Mouse (Mus musculus) embryonic facial prominence, embryonic 11.5 days (tissue): ENCODE data around the gene Abca7. TPM values are rescaled to one million over a fixed set of nuclear protein-coding genes. Genes with fewer than 3 reads are reported as not detected.

Experiments
- ATAC-seq: fragments of 200-750 bp; cut with Nextera tagmentation; replicated peaks from 2 replicates; pipeline ENCODE4 v1.8.0; 2017; ENCODE audit warnings: low read depth; ENCODE audit not compliant: insufficient number of reproducible peaks, low FRiP score, low TSS enrichment
- DNase-seq: peaks from one replicate; pipeline ENCODE4 v3.0.0-alpha.2; 2015; ENCODE audit warnings: low spot score
- H3K27ac ChIP-seq: fragments of 300-500 bp; sonication (generic); replicated peaks from 2 replicates; pipeline ENCODE4 v1.5.1; 2014; ENCODE audit warnings: mild to moderate bottlenecking, low read depth, low read length, control low read depth
- H3K27me3 ChIP-seq: fragments of 300-500 bp; sonication (generic); 2 replicates; pipeline ENCODE4 v1.6.1; 2014; ENCODE audit warnings: mild to moderate bottlenecking, low read length, moderate library complexity, mixed read lengths; ENCODE audit not compliant: control insufficient read depth, insufficient read depth
- H3K36me3 ChIP-seq: fragments of 300-500 bp; sonication (generic); replicated peaks from 2 replicates; pipeline ENCODE4 v1.6.1; 2014; ENCODE audit warnings: low read depth, mild to moderate bottlenecking, low read length, moderate library complexity, mixed read lengths; ENCODE audit not compliant: control insufficient read depth, insufficient read depth
- H3K4me1 ChIP-seq: fragments of 300-500 bp; sonication (generic); 2 replicates; pipeline ENCODE4 v1.6.1; 2014; ENCODE audit warnings: low read length, mixed read lengths; ENCODE audit not compliant: control insufficient read depth, insufficient read depth
- H3K4me2 ChIP-seq: fragments of 300-500 bp; sonication (generic); 2 replicates; pipeline ENCODE4 v1.6.1; 2014; ENCODE audit warnings: low read depth, mild to moderate bottlenecking, control low read depth, low read length, moderate library complexity
- H3K4me3 ChIP-seq: fragments of 300-500 bp; sonication (generic); 2 replicates; pipeline ENCODE4 v1.5.1; 2014; ENCODE audit warnings: low read depth, low read length, control low read depth
- H3K9ac ChIP-seq: fragments of 300-500 bp; sonication (generic); replicated peaks from 2 replicates; pipeline ENCODE4 v1.6.1; 2014; ENCODE audit warnings: mild to moderate bottlenecking, control low read depth, low read length
- H3K9me3 ChIP-seq: fragments of 300-500 bp; sonication (generic); replicated peaks from 2 replicates; pipeline ENCODE4 v1.6.1; 2016; ENCODE audit warnings: mild to moderate bottlenecking, low read length, inconsistent platforms, mixed read lengths; ENCODE audit not compliant: control insufficient read depth
- WGBS: fragments of 180-500 bp; shearing (Covaris S2); extraction: QIAGEN DNeasy Blood & Tissue Kit; methylation state at CpG from one replicate; pipeline ENCODE4 v1.1.7; 2014; 5-methylcytosine and 5-hydroxymethylcytosine counted together
- polyA plus RNA-seq: library from polyadenylated mRNA; unstranded; fragments of >200 nt; fragmentation: Nextera tagmentation; extraction: Ambion mirVana; gene quantifications from 2 replicates; pipeline ENCODE4 v1.2.1, GENCODE M21; 2014

Gene Abca7
- polyA plus RNA-seq, 1 experiment from 2014 or later: 0.98 TPM

DNA sequence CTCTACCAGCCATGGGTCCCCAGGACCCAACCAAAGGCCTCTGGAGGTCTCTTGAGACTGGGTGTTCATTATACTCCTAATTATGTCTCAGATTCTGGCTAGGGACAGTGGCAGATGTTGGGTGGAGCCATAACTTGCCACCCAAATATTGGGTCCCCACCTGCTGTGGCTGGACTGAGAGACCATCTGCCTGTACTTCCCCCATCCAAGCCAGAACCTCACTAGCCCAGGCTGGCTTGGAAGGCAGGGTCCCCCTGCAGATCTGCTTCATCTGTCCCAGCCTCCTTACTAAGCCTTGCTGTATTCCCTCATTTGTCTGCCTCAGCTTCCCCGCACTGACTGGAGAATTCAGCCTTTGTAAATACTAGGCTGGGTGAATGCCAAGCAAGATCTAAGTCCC is 28.1 kb upstream of the Abca7 start:
- Histone ChIP-seq H3K27me3 (peaks cover 2% of the 10 kb centered on the region; the same call in 1 of the 2 replicates), H3K4me1 (no peaks in the 10 kb centered on the region), H3K9ac (no peak overlapping the region), H3K4me2 (no peak overlapping the region), H3K9me3 (no peaks in the 10 kb centered on the region), H3K4me3 (no peak overlapping the region), H3K36me3 (peaks cover 7% of the 10 kb centered on the region), H3K27ac (no peak overlapping the region)
- no peak for DNase-seq
- ATAC-seq: no peak
- WGBS: 89% methylated on average over 1 of the region's 1 CpGs

DNA sequence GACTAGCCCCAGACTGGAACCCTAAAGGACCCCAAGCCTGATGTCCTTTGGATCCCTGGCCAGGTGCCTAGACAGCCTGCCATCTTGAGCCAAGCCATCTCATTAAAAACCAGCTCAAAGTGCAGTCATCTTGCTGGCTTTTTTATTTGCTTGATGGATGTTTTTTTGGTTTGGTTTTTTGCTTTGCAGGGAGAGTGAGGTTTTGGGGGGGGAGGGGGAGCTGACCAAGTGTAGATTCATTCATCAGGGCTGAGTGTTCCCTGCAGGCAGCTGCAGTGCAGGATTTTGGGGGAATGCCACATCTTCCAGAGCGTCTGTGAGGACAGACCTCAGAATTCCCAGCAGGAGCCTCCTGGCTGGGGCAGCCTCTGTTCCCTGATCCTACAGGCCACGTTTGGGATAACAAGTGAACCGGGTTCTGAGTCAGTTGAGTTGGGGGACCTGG is 27.1 kb upstream of the Abca7 start:
- H3K4me3 ChIP-seq: no peak overlapping the region
- ATAC-seq (no peak), DNase-seq (no peak)
- no peak overlapping the region for H3K4me2 ChIP-seq
- H3K27me3 ChIP-seq: peaks cover 2% of the 10 kb centered on the region; the same call in 1 of the 2 replicates
- 16% methylated on average over 3 of the region's 3 CpGs for WGBS
- no peaks in the 10 kb centered on the region for H3K9me3 ChIP-seq
- no peaks in the 10 kb centered on the region for H3K4me1 ChIP-seq
- H3K9ac ChIP-seq: no peak overlapping the region
- peaks cover 7% of the 10 kb centered on the region for H3K36me3 ChIP-seq
- no peak overlapping the region for H3K27ac ChIP-seq

DNA sequence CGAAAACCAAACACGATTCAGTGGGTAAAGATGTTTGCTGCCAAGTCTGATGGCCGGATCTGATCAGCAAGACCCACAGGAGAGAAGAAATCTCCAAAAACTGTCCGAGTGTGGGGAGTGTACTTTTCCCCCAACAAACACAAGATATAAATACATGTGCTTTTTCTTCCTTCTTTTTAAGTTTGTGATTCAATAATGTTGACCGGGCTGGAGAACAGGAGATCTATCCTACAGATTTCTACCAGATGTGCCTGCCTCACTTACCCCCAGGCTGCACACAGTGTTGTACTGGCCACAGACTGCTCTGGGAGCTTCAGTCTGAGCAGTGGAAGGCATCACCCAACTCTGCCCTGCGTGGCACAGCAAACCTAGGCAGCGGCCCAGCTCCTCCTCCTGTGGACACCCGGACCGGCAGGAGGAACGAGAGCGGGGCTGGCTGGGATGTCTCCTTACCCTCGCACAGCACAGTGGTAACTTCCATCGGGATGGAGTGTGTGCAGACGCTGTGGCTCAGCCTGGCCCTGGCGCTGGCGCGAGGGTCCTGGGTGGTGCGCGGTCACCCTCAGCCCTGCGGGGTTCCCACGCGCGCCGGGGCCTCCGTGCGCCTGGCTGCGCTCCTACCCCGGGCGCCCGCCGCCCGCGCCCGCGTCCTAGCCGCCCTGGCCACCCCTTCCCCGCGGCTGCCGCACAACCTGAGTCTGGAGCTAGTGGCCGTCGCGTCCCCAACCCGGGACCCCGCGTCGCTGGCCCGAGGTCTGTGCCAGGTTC is 25.7 kb upstream of the Abca7 start, which contains the start of gene Grin3b:
Gene Grin3b, plus strand, starts transcription at position 301 of the 768 bp plus-strand sequence.
- Histone ChIP-seq H3K27me3 (peaks cover 2% of the 10 kb centered on the region; the same call in 1 of the 2 replicates), H3K36me3 (peaks cover 7% of the 10 kb centered on the region), H3K4me1 (no peaks in the 10 kb centered on the region), H3K4me2 (peak within 1 kb of the TSS; percentile 89), H3K4me3 (peak within 1 kb of the TSS; percentile 46), H3K27ac (no peak within 1 kb of the TSS), H3K9me3 (no peaks in the 10 kb centered on the region), H3K9ac (peak within 1 kb of the TSS; percentile 61)
- no peak for ATAC-seq
- peak; percentile 52 for DNase-seq
- WGBS: 7% methylated on average over 44 of the region's 47 CpGs

DNA sequence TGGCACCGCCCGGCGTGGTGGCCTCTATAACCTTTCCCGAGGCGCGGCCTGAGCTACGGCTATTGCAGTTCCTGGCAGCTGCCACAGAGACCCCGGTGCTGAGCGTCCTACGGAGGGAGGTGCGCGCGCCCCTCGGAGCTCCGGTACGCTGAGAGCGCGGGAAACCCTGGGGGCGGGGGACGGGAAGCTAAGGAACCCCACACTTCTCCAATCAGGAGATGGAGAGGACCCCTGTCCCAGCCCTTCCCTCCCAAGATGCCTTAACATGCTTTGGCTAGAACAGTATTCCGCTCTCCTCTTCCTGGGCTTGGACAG is 25.2 kb upstream of the Abca7 start:
- Histone ChIP-seq H3K27me3 (peaks cover 2% of the 10 kb centered on the region; the same call in 1 of the 2 replicates), H3K9ac (peak overlapping the region; percentile 61), H3K27ac (no peak overlapping the region), H3K9me3 (no peaks in the 10 kb centered on the region), H3K4me2 (peak overlapping the region; percentile 89), H3K4me3 (peak overlapping the region; percentile 46), H3K4me1 (no peaks in the 10 kb centered on the region), H3K36me3 (peaks cover 7% of the 10 kb centered on the region)
- DNase-seq (peak; percentile 68), ATAC-seq (no peak)
- WGBS: 2% methylated on average over 21 of the region's 21 CpGs

DNA sequence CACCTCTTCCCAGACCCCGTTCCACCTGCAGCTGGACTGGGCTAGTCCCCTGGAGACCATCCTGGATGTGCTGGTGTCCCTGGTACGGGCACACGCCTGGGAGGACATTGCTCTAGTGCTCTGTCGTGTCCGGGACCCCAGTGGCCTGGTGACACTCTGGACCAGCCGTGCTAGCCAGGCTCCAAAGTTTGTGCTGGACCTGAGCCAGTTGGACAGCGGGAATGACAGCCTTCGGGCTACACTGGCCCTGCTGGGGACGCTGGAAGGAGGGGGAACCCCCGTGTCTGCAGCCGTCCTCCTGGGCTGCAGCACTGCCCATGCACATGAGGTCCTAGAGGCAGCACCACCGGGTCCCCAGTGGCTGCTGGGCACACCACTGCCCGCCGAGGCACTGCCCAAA is 23.5 kb upstream of the Abca7 start:
- WGBS: 62% methylated on average over 14 of the region's 14 CpGs
- Histone ChIP-seq H3K9ac (no peak overlapping the region), H3K27ac (no peak overlapping the region), H3K4me2 (no peak overlapping the region), H3K9me3 (no peaks in the 10 kb centered on the region), H3K36me3 (peaks cover 15% of the 10 kb centered on the region), H3K4me1 (no peaks in the 10 kb centered on the region), H3K4me3 (no peak overlapping the region), H3K27me3 (peaks cover 2% of the 10 kb centered on the region; the same call in 1 of the 2 replicates)
- 0 out of 2 replicates have a peak, but pooled peaks have one; percentile 15 for ATAC-seq
- DNase-seq: no peak

DNA sequence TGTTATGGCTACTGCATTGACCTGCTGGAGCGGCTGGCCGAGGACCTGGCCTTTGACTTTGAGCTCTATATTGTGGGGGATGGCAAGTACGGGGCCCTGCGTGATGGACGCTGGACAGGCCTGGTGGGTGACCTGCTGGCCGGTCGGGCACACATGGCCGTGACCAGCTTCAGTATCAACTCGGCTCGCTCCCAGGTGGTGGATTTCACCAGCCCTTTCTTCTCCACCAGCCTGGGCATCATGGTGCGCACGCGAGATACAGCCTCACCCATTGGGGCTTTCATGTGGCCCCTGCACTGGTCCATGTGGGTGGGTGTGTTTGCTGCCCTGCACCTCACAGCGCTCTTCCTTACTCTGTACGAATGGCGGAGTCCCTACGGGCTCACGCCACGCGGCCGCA is 22.2 kb upstream of the Abca7 start:
- Histone ChIP-seq H3K9ac (no peak overlapping the region), H3K4me3 (no peak overlapping the region), H3K27ac (no peak overlapping the region), H3K36me3 (peaks cover 20% of the 10 kb centered on the region), H3K27me3 (peaks cover 2% of the 10 kb centered on the region; the same call in 1 of the 2 replicates), H3K4me2 (no peak overlapping the region), H3K4me1 (no peaks in the 10 kb centered on the region), H3K9me3 (no peaks in the 10 kb centered on the region)
- ATAC-seq (no peak), DNase-seq (no peak)
- 91% methylated on average over 21 of the region's 21 CpGs for WGBS

DNA sequence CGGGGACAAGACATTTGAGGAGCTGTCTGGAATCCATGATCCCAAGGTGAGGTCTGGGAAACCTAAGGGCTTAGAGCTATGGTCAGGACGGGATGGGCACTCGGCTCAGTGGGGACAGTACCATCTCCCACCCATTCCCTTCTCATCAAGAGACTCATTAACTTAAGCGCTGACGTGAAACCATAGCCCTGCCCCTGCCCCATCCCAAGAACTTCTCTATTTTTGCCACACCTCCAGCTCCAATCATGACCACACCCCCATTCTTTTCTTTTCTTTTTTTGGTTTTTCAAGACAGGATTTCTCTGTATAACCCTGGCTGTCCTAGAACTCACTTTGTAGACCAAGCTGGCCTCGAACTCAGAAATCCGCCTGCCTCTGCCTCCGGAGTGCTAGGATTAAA is 21.6 kb upstream of the Abca7 start:
- Histone ChIP-seq H3K27ac (no peak overlapping the region), H3K36me3 (peaks cover 22% of the 10 kb centered on the region), H3K9ac (no peak overlapping the region), H3K4me2 (no peak overlapping the region), H3K4me3 (no peak overlapping the region), H3K27me3 (peaks cover 2% of the 10 kb centered on the region; the same call in 1 of the 2 replicates), H3K9me3 (no peaks in the 10 kb centered on the region), H3K4me1 (no peaks in the 10 kb centered on the region)
- DNase-seq (no peak), ATAC-seq (no peak)
- WGBS: 82% methylated on average over 8 of the region's 8 CpGs

DNA sequence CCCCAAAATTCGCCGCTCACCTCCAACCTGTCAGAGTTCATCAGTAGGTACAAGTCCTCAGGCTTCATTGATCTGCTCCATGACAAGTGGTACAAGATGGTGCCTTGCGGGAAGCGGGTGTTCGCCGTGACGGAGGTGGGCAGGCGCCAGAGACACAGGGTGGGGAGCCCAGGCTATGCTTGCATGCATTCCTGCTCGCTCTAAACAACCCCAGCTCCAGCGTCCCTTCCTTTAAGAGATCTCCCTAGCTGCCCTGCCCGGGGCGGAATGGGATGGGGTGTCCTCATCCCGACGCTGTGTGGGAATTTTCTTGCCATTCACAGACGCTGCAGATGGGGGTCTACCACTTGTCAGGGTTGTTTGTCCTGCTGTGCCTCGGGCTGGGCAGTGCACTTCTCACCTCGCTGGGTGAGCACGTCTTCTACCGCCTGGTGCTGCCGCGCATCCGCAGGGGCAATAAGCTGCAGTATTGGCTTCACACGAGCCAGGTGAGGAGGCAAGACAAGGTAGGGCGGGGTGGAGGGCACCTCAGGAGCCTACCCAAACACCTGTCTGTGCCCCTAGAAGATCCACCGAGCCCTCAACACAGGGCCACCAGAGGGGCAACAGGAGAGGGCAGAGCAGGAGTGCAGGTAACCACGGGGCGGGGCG is 20.1 kb upstream of the Abca7 start:
- WGBS: 87% methylated on average over 28 of the region's 28 CpGs
- no peak overlapping the region for H3K9ac ChIP-seq
- ATAC-seq (no peak), DNase-seq (no peak)
- H3K4me1 ChIP-seq: no peaks in the 10 kb centered on the region
- peaks cover 22% of the 10 kb centered on the region for H3K36me3 ChIP-seq
- no peaks in the 10 kb centered on the region for H3K9me3 ChIP-seq
- no peaks in the 10 kb centered on the region; the same call in 1 of the 2 replicates for H3K27me3 ChIP-seq
- no peak overlapping the region for H3K4me2 ChIP-seq
- H3K27ac ChIP-seq: no peak overlapping the region
- no peak overlapping the region for H3K4me3 ChIP-seq
